Mouse (Mus musculus) c-Kit-positive CD71-positive TER-119-positive erythroid progenitor cells, embryonic 14.5 days (primary cell): Measurements from ENCODE around the gene Rhov.
A peak's percentile ranks its signal among the peaks of the same experiment; 100 is the strongest.

ENCODE experiments used
- DNase-seq: peaks from one replicate; pipeline ENCODE4 v3.0.0-alpha.2; 2013; ENCODE audit warnings: low spot score

Gene Rhov

DNA sequence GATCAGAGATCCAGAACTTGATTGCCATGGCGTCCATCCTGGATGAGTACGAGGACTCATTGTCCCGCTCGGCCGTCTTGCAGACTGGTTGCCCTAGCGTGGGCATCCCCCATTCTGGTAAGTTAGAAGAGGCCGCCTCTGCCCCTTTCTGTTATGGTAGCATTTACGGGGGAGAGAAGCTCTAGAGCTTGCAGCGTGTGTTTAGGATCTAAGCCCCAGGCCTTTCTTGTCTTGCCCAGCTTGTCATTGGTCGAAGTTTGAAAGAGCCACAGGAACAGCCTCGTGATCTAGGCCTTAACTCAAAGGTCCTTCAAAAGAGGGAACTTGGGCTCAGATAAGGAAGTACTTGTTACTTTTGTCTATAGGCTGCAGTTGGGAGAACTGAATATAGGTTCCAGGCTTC is 17.9 kb upstream of the Rhov start:
- DNase-seq = peak; percentile 35

DNA sequence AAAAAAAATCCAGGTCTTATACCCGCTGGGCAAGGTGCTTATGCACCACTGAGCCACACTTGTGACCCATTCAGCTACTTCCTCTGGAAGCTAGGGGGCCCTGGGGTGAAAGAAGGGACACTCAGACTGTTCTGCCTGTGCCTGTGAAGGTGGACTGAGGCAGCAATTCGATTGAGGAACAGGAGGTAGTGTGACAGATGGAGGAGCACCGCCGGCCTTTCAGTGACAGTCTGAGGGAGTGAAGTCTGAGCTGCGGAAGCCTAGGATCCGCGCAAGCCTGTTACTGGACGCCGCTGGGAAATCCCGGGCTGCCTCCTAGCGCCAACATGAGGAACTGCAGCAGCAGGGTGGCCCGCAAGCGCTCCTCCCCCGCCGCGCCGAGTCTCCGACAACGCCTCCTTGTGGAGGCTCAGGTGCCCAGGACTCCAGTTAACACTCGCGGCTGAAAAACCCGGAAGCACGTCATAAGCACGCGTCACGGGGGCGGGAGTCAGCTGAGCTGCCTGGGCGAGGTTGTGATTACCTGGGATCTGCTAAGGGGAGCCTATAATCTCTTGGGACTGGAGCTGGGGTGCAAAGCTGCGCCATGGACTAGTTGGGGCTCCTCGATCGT is 17.3 kb upstream of the Rhov start, which contains the start of gene Vps18:
Gene Vps18, plus strand, starts transcription at position 471 of the 613 bp plus-strand sequence.
- peak; percentile 99 for DNase-seq

DNA sequence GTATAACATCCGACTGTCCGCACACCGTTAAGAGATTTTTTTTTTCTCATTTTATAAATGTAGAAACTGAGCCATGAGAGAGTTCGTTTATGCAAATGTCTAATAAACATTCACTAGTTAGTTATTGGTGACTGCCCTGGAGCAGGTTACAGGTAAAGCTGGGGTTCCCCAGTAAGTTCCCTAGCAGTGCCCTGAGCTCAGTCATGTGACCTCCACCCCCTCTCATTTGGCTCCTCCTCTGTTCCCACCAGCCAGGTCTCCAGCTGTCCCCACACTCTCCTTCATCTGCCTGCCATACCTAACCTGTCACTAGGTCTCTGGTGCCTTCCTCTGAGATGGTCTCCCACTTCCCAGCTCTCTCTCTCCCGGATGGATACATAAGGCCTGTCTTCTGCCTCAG is 16.3 kb upstream of the Rhov start:
- no peak for DNase-seq

DNA sequence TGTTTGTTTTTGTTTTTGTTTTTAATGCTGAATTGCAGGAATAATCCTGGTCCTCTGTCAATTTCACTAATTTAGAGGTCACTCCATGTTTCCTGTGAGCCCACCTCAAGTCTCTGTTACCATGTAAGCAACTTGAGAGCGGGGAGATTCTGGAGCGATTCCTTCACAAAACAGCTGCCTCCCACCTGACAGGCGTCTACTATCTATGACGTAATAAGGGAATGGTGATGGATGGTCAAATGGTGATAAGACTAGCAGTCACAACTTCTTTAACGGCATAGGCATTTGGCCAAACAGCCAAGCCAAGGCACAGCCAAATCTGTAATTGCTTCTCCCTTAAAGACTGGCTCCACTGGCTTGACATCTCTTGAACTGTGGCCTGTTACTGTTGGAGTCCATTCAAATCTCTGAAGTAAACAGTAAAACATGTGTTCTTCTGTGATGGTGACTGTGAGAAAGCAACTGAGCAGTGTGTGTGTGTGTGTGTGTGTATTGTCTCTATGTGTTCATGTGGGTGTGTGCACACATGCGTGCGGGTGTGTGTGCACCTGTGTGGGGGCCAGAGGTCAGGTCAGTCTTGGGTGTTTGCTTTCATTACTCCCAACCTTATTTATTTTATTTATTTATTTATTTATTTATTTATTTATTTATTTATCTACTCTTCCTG is 11.0 kb upstream of the Rhov start:
- no peak for DNase-seq

DNA sequence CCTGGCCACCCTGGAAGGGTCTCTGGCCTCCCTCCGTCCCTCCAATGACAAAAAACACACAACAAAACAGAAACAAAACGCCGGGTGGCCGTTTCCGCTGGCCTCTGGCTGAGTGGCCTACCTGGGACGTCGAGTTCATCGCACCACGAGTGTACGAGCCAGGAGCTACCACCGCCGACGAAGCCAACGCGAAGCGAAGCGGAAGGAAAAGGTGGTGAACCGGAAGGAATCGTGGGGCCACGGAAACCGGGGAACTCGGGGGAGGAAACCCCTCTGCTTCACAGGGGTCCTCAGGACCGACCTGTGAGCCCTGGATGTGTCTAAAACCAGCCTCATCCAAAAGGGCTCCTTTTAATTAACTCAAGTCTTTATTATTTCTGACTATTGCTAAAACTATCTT is 6.7 kb upstream of the Rhov start:
- no peak for DNase-seq

DNA sequence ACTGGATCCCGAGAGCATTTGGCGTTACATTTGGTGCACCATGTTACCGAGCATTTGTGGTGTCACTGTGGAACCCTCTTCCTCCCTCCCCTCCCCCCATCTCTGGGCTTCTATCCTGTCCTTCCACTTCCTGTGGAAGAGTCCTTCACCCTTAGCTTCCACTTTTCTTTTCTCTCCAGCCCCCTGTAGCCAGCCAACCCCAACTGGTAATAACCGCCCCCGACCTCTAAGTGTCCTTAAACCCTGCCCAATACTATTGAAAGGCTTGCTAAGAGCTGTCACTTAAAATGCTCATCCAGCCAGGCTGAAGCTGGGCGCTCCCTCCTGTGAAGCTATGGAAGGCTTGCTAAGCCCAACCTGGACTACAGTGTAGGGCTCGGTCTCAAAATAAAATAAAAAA is 5.9 kb upstream of the Rhov start:
- DNase-seq = no peak

DNA sequence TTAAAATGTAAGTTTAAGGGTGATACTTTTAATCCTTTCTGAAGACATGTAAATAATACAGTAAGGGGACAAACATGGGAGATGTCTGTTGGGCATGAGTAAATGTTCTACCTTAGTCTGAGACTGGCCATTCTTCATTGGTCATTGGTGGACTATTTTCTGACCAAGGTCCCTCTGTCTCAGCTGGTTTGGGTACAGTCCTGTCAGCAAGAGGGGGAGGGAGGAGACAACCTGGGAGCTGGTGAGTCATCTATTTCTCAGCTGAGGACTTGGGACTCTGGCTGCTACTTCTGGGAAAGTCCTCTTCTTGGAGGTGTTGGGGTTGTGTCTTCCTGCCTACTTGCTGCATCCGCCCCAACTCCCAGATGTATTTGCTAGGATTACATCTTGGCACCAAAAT is 3.1 kb upstream of the Rhov start:
- DNase-seq = no peak

DNA sequence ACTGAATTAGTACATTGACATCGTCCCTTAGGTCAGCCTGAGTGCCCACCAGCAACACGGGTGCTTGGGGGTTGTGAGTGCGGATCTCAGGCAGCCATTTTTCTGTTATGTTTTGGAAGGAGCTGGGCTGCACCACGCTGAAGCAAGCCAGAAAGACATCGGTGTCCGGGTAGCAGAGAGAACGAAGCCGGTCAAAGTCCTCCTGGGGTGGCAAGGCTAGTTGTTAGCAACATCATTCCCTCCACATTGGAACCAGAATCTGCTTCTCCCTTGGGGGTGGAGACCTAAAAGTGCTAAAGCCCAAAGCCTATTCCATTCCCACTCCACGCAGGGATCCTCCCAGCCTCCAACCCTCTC is 808 bp downstream of the Rhov start:
- DNase-seq = no peak

DNA sequence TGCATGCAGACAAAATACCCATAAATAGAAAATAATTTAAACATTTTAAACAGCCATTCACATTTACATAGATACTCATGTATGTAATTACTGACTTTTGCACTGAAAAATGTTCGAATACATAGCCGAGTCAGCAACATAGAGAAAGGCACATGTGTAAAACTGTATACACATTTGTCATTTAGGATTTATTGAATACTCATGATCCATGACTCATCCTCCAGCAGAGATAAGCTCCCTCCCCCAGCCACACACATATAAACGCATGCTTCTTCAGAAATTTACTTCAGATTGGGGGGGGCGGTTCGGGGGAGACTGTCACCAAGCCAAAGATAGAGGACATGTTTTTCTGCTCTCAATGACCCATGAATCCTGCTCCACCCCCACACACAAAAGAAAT is 7.3 kb downstream of the Rhov start:
- no peak for DNase-seq

DNA sequence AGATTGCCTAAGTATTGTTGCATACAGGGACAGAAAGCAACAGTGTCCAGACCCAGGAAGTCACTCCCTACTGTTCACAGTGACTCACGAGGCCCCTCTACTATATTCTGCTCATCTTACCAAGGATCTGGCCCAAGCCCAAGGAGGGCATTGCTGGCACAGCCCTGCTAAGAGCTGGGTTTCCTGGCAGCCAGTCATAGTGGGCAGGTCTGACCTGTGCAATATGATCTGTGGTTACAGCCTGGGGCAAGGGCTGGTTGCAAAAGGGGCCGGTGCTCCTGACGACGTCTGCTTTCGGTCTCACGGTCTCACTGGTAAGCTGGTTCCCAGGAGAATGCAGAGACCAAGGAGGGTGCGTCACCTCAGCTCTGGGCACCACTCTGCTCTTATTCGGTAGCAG is 8.1 kb downstream of the Rhov start:
- no peak for DNase-seq

DNA sequence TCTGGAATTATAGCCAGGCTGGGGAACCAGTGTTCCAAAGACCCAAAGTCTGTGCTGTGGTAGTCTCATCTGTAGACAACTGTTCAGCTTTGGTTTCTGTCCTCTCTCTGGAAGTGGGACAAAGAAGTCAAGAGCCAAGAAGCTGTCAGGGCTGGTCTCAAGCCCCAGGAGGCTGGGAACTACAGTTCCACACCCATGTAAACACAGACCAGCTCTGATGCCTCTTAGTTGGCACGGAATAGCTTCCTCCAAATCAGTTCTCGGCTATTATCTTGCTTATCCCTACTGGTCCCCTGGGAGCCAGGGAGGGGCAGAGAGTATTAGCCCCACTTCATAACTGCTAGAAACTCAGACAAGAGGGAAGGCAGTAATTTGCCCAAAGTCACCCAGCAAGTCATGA is 9.7 kb downstream of the Rhov start:
- no peak for DNase-seq

DNA sequence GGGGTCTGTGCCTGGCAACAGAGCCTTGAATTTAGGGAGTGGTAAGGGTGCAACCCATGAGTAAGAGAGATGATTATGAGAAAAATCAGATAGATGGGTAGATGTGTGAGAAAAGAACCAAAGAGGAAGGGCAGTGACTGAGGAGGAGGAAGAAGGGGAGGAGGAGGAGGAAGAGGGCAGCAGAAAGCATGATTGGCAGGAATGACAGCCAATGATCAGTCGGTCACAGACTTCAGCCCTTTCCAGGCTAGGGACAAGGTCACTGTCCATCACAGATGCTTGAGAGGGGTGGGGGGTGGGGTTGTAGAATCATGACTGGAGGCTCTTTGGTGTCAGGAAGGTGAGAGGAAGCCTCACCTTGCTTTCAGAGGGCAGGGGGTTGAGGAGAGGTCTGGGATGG is 10.6 kb downstream of the Rhov start:
- no peak for DNase-seq

DNA sequence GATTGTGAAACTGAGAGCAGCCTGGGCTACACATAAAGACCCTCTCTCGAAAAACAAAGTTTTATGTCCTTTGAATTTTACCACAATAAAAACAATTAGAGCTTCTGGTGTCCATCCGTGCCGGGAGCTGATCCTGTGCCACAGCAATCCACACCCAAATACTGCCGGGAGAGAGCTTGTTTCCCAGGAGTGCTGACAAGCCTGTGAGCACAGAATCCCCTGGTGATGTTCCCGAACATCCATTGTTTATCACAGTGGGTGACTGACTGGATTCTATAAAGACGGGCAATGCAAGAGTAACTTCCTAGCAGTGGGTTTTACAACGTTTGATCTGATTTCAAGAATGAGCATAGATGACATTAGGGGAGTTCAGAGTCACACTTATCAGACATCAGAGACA is 16.1 kb downstream of the Rhov start:
- DNase-seq = no peak

DNA sequence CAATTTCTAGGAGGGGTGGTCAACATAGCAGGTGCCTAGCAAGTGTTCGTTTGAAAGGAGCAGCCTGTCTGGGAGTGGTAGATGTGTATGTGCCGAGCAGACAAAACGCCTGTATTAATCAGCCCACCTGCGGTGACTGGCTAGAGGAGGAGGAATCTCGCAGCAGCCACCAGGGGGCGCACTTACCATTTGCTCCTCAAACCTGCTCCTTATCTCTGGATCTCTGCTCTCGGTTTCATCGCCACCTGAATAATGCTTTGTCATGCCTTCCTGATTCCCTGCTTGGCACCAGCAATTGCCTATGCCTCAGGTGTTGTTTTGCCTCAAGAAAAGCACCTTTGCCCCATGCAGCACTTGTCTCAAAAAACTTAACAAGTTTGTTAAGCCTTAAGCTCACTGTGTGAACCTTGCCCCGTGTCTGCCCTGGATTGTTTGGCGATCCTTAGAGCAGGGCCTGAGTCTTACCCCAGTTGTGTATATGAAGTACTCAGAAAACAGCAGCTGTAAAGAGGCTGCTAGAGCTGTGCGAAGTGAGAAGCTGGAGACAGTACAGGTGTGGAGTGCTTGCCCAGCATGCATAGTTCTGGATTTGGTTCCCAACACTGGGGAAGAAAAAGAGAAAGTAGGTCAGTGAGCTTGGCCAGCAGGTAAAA is 20.1 kb downstream of the Rhov start:
- peak; percentile 90 for DNase-seq

DNA sequence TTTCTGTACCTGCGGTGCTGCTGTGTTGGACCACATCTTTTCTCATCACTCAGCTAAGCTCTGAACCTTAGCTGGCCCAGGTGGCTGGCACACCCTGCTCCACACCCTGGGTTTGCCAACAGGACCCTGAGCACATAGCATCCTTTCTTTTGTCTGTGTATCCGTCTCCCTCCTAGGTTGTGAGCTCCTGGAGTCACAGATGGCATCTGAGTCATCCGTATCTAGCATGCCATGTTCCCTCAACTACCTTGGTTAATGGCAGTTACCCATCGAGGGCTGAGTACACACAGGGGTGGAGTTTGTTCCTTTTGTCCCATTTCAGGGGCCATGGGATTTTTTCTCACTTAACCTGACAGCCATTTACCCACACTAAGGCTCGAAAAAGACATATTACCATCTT is 20.7 kb downstream of the Rhov start:
- DNase-seq = no peak

DNA sequence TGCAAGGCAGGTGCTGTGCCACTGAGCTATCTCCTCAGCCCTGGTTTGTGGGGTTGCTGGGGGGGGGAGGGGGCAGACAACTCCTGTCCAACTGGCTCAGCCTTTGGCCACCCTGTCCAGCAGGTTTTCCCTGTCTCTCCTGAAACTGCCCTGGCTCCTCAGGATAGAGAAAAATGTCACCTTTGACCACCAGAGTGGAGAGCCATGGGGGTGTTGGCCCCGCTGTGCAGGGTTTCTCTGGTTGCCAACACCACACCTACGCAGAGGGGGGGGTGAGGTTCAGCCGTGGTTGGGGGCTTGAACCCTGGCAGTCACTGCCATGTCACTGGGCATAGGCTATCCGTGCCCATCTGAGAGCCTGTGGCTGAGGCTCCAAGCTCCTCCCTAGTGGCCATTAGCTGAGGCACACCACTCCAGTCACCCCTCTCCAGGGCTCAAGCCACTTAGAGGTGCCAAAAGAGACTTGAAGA is 21.4 kb downstream of the Rhov start:
- no peak for DNase-seq

DNA sequence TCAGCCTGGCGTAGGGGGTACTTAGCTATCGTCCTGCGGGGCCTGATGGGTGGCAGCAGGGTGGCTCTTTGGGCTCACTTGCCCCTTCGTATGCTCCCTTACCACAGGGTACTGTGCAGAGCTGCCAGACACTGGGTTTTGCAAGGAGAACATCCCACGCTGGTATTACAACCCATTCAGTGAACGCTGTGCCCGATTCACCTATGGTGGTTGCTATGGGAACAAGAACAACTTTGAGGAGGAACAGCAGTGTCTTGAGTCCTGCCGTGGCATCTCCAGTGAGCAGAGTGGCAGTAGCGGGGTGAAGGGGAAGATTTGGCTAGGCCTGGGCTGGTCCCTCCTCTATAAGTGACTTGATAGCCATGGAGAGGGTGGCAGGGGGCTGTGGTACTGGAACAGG is 23.2 kb downstream of the Rhov start:
- DNase-seq = no peak

DNA sequence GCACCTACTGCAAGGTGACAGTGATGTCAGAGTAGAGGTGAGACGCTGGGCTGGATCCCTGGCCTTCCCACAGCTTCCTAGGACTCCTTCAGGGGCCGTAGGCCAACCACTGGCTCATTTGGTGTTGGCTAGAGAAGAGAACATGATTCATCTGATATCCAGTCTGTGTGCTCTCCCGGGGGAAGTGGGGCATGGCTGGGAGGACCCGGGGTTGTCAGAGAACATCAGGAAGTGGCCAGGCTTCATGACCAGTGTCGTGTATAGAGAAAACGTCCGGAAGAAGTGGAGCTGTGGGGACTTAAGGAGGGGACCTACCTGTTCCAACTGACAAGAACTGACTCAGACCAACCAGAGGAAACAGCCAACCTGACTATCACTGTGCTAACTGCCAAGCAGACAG is 25.8 kb downstream of the Rhov start:
- DNase-seq = no peak

DNA sequence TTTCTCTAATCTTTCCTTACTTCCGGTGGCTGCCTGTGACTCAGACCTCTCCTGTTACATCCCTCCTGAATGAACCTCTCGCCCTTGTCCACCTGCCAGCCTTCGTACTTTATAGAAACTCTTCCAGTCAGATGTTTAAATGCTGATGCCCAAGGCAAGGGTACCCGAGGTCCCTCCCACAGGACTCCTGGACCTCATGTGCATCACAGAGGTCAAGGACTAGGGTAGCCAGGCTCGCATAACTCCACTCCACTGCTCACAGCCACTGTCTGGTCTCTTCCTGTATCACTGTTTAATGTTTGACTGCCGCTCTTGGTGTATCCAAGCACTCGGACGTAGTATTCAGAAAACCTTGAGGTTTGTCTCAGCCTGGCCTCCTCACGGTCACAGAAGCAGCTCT is 28.5 kb downstream of the Rhov start:
- no peak for DNase-seq

DNA sequence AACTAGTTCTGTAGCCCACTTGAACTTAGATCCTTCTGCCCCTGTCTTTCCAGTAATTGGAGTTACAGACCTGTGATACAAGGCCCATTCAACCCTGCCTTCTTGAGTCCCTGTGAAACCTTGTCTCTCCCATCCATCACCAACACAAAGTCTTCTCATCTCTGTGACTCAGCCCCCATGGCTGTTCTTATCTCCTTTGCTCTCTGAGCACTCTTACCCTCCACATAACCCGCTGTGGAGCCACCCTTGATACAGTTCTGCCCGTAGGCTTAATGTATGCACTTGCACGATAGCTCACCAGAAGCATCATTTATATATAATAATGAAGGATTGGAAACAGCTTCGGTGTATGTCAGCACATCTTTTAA is 30.3 kb downstream of the Rhov start:
- DNase-seq = no peak

DNA sequence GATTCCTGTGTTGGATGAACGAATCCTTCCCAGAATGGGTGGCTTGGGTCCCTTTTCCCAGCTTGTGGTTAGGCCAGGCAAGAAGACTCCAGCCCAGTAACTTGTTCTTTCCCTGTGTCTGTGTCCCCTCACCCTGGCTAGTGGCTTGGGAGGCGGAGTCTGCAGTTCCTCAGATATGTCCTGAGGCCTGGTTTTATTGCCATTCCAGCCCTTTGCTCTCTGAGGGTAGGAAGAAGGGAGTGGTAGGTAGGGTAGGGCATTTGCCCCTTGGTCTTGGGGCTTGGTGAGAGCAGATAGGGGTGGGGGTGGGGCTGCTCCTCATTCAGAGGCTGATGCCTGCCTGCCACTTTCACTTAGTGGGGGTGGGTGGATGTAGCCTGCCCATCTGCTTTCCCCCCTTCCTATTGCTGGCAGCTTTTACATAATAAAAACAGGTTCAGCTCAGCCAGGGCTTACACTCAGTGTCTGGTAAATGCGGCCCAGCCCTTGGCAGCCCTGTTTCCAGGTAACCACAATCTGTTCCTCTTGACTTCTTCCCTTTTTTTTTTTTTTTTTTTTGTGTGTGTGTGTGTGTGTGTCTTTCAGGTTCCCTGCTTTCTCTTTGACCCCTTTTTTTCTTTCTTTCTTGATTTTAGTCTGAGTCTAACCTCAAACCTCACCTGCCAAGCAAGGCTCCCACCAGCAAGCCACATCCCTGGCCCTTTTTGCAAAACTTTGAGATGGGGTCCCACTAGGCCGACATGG is 30.8 kb downstream of the Rhov start:
- DNase-seq = no peak

DNA sequence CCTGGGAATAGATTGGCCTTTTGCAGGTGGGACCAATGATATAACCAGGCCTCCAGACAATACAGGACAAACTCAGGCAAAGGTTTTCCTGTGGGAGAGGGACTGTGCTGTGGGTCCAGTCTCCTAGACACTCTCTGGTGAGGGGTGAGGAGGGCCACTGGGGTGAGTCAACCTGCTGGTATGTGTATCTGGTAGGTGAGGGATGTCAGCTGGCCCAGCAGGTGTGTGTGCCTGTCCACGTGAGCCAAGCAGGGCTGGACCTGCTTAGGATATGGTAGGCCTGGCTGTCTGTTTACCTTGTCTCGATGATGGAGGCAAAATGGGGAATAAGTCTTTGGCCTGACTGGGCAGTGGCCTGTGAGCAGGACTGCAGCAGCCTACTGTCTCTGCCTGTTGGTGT is 32.4 kb downstream of the Rhov start:
- no peak for DNase-seq

DNA sequence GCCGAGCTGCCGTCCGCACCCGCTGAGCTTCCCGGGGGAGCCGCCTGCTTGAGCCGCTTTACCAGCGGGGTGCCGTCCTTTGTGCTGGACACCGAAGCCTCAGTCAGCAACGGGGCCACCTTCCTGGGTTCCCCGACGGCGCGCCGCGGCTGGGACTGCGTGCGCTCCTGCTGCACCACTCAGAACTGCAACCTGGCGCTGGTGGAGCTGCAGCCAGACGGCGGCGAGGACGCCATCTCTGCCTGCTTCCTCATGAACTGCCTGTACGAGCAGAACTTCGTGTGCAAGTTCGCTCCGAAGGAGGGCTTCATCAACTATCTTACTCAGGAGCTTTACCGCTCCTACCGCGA is 33.2 kb downstream of the Rhov start:
- DNase-seq = no peak
